Mouse (Mus musculus): Measurements from ENCODE around the gene Vmn1r31. TPM values are rescaled to one million over a fixed set of nuclear protein-coding genes. Genes with fewer than 3 reads are reported as not detected.

The Vmn1r31 gene
- polyA plus RNA-seq (2015; fragmentation: Nextera tagmentation; extraction: Ambion mirVana): not detected in 2 replicates

- no peak within 1 kb of the TSS for H3K4me2 ChIP-seq
- no peak for ATAC-seq (ENCODE audit: insufficient number of reproducible peaks, low FRiP score, low TSS enrichment, low read depth)
- H3K36me3 ChIP-seq: no peaks in the 10 kb centered on the region
- 89% methylated on average over 1 of the region's 1 CpGs for WGBS
- H3K4me3 ChIP-seq: no peak within 1 kb of the TSS
- H3K9ac ChIP-seq: no peak within 1 kb of the TSS
- H3K9me3 ChIP-seq: no peaks in the 10 kb centered on the region
- H3K27me3 ChIP-seq: no peaks in the 10 kb centered on the region
- no peak within 1 kb of the TSS for H3K27ac ChIP-seq
- H3K4me1 ChIP-seq: no peaks in the 10 kb centered on the region
Measured at GRCm38 (mm10) chr6:58475230-58475629, at the start of gene Vmn1r31. Gene Vmn1r31 (minus strand): TSS chr6:58475330.

- Histone ChIP-seq H3K9ac (no peak within 1 kb of the TSS), H3K4me3 (no peak within 1 kb of the TSS)
- no peak for ATAC-seq (ENCODE audit: insufficient number of reproducible peaks, low FRiP score, low TSS enrichment, low read depth)
Measured at GRCm38 (mm10) chr6:58443285-58443684, 31.8 kb downstream of the Vmn1r31 start, which contains the start of gene Vmn1r30. Gene Vmn1r30 (minus strand): TSS chr6:58443385.

More at GRCm38 (mm10) chr6:58443285-58443684, 31.8 kb downstream of the Vmn1r31 start, which contains the start of gene Vmn1r30:
- Histone ChIP-seq H3K27ac (no peak within 1 kb of the TSS), H3K4me1 (no peaks in the 10 kb centered on the region), H3K36me3 (no peaks in the 10 kb centered on the region), H3K27me3 (no peaks in the 10 kb centered on the region), H3K4me2 (no peak within 1 kb of the TSS), H3K9me3 (no peaks in the 10 kb centered on the region)

Other genes with a start within 250 kb of the Vmn1r31 start
- gene Vmn1r28, start 213.3 kb downstream of the Vmn1r31 start, polyA plus RNA-seq (2015; fragmentation: Nextera tagmentation; extraction: Ambion mirVana): not detected in 2 replicates
- gene Vmn1r29, start 173.8 kb downstream of the Vmn1r31 start, polyA plus RNA-seq (2015; fragmentation: Nextera tagmentation; extraction: Ambion mirVana): not detected in 2 replicates
- gene Vmn1r30, start 31.9 kb downstream of the Vmn1r31 start, polyA plus RNA-seq (2015; fragmentation: Nextera tagmentation; extraction: Ambion mirVana): not detected in 2 replicates
- gene Abcg2, start 109.2 kb upstream of the Vmn1r31 start, polyA plus RNA-seq (2015; fragmentation: Nextera tagmentation; extraction: Ambion mirVana): 49.9 and 54.0 TPM in 2 replicates